Mouse (Mus musculus): ENCODE results near the gene Fam13a. TPM values are rescaled to one million over a fixed set of nuclear protein-coding genes. Genes with fewer than 3 reads are reported as not detected.

Gene Fam13a
- total RNA-seq, 2 experiments from 2014 or later = 11.3 to 13.1 TPM

DNA sequence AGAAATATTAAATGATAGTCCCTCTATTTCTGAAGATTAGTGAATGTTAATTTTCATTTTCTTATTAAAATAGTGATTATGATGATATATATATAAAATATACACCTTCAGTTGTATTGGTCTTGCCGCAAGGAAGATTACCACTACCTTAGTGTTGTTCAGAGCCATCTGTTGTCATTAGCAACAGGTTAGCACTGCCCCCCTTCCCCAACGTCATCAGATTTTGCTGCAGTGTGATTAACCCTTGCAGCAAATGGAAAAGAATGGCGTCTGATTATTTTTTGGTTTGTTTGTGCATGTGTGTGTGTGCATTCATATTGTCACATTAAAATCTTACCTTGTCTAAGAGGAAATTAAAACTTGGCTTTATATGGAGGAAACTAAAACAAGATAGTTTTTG, 119.8 kb downstream of the Fam13a start:
- intact Hi-C loops (cut with DNase I) = no loop called here
- no peak for DNase-seq (ENCODE audit: low spot score in 2 of 2)

DNA sequence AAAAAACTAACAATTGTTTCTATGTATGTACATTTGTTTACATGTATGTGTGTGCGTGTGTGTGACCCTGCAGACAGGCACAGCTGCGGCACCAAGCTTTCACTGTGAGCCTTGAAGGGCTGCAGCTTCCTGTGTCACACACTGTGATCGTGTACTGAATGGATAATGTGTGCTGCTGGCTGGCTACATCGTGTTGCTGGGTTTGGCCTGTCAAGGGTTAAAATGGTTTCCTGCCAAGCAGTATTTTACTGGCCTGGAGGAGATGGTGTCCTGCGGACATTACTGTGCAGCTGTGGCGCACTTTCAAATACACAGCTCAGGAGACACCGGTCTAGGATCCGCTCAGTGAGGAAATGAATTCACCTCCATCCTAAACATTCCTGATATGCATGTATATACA, 121.2 kb downstream of the Fam13a start:
- DNase-seq (ENCODE audit: low spot score in 2 of 2) = peak; percentile 59 to 85
- intact Hi-C loops (cut with DNase I) = no loop called here

GRCm38 (mm10) chr6:58900536-58900935, 123.8 kb downstream of the Fam13a start:
- intact Hi-C loops (cut with DNase I) = no loop called here
- DNase-seq (ENCODE audit: low spot score in 2 of 2) = no peak

DNA sequence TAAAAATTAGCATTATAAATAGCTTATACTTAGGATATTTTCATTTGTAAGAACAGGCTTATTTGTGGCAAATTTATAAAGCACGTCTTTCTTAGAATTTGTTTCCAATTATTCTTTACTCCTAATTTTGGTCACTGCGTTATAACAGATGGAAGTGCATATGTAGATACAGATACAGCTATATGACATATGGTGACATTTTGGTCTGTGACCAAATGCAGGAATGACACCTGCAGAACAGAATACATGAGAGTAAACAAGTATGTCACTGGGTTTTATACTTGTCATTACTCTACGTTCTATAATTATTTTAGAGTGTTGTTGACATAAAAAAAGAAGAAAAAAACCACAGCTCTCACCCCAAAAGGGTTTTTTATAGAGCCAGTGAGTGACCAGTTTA, 125.3 kb downstream of the Fam13a start:
- DNase-seq (ENCODE audit: low spot score in 2 of 2) = no peak
- intact Hi-C loops (cut with DNase I) = no loop called here

DNA sequence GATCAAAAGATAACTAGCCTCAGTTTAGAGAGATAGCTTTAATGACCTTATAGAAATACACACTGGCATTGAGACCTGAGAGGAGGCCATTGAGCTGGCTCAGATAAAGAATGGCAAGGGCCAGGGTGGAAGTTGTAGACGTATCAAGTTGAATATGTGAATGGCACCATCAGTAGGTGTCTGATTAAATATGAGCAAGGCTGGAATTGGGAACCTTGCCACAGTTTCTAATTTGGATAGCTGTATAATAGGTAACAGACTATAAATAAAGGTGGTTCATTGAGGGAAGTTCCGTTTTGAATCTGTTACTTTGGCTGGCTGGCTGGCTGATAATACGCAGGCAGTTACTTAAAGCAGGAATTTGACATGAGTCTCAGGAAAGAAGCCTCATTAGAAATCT, 127.7 kb downstream of the Fam13a start:
- DNase-seq (ENCODE audit: low spot score in 2 of 2) = no peak
- intact Hi-C loops (cut with DNase I) = no loop called here

DNA sequence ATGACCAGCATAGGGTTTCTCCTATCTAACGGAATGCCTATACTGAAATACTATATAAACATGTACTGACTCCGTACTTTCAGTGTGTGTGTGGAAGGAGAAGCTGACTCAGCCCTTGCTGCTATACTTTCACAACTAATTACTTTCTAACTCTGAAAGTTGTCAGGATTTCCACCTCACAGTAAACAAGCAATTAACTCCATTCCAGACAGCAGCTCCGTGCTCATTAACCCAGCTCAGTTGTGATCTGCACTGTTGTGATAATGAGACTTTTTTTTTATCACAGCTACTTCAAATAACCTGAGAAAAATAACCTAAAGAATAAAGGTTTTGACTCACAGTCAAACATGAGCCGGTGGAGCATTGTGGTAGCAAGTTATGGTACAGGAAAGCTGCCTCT, 129.4 kb downstream of the Fam13a start:
- intact Hi-C loops (cut with DNase I) = no loop called here
- DNase-seq (ENCODE audit: low spot score in 2 of 2) = no peak

DNA sequence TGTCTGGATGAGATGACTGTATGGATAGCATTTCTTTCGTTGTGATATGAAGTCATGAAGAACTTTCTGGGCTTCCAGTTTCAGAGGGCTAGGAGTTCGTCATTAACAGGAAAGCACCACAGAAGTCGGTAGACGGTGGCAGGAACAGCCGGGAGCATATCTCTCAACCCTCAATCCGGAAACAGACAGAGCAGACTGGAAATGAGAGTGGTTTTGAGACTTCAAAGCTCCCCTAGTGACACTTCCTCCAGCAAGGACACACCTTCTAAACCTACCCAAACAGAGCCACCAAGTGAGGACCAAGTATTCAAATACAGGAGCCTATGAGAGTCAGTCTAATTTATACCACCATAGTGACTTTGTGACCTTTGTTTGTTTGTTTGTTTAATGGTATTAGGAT, 131.0 kb downstream of the Fam13a start:
- DNase-seq (ENCODE audit: low spot score in 2 of 2) = no peak
- intact Hi-C loops (cut with DNase I) = no loop called here

DNA sequence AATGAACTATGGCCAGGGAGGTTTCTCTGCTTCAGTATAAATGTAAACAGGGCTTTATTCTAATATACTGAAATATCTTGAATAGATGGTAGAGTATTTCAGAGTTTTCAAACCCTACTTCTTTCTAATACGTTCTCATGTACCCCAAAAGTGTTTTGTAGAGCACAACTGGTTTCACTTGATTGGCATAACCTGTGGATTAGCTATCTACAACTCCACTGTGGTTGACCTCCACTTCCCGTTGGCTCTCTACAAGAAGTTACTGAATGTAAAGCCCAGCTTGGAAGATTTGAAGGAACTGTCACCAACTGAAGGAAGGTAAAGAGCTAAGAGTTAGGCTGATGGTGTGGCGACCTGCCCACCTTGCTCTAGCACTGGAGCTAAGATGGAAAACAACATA, 134.4 kb downstream of the Fam13a start:
- DNase-seq (ENCODE audit: low spot score in 2 of 2) = no peak
- intact Hi-C loops (cut with DNase I) = no loop called here

- intact Hi-C loops (cut with DNase I) = loop anchor here (2.0 kb wide), 1 partner anchor 299 kb away; no protein-coding TSS in a partner anchor
- DNase-seq (ENCODE audit: low spot score in 2 of 2) = peak in 1 of 2 experiments; percentile 59
These were observed 142.1 kb downstream of the Fam13a start for GRCm38 (mm10) chr6:58882271-58882670.

Other genes starting within 250 kb of the Fam13a start
- 100 to 1,000 TPM; 324 to 375 TPM for gene Herc3, start 193.1 kb downstream of the Fam13a start, total RNA-seq (2021)
- 100 to 1,000 TPM; 236 to 310 TPM for gene Nap1l5, start 117.5 kb downstream of the Fam13a start, total RNA-seq (2021)
- 10 to 100 TPM; 10.6 to 12.0 TPM for gene Tigd2, start 184.3 kb upstream of the Fam13a start, total RNA-seq (2021)